Mouse (Mus musculus) megakaryocyte, embryonic 14.5 days (primary cell): ENCODE results near the gene Gm45140. TPM values are rescaled to one million over a fixed set of nuclear protein-coding genes. Genes with fewer than 3 reads are reported as not detected.

Source experiments
- H3K27me3 ChIP-seq: replicated peaks from 2 replicates; pipeline ENCODE3; 2012; ENCODE audit warnings: inconsistent platforms
- H3K36me3 ChIP-seq: replicated peaks from 2 replicates; pipeline ENCODE3; 2012; ENCODE audit warnings: low read length, inconsistent platforms, mixed read lengths
- H3K4me1 ChIP-seq: 2 replicates; pipeline ENCODE4 v1.6.1; 2012; ENCODE audit warnings: inconsistent platforms
- H3K4me3 ChIP-seq: replicated peaks from 2 replicates; pipeline ENCODE3; 2012; ENCODE audit warnings: moderate library complexity, mild to moderate bottlenecking, inconsistent platforms
- H3K9me3 ChIP-seq: 2 replicates; pipeline ENCODE4 v1.6.1; 2012; ENCODE audit warnings: inconsistent platforms
- FLI1 ChIP-seq: IDR thresholded peaks from 2 replicates; pipeline ENCODE4 v1.6.1; 2012; ENCODE audit warnings: low read length, inconsistent platforms, mixed read lengths
- GATA1 ChIP-seq: IDR thresholded peaks from 3 replicates; pipeline ENCODE4 v1.6.1; 2012; ENCODE audit warnings: mixed read lengths, low read length, inconsistent platforms, borderline replicate concordance
- polyA plus RNA-seq: library from polyadenylated mRNA; stranded (reverse); fragments of >175 nt; gene quantifications from 2 replicates; pipeline ENCODE4 v1.2.3, GENCODE M21; 2012; ENCODE audit warnings: low replicate concordance; ENCODE audit not compliant: insufficient read depth

The Gm45140 gene
- polyA plus RNA-seq, 1 experiment: 13.2 TPM

DNA sequence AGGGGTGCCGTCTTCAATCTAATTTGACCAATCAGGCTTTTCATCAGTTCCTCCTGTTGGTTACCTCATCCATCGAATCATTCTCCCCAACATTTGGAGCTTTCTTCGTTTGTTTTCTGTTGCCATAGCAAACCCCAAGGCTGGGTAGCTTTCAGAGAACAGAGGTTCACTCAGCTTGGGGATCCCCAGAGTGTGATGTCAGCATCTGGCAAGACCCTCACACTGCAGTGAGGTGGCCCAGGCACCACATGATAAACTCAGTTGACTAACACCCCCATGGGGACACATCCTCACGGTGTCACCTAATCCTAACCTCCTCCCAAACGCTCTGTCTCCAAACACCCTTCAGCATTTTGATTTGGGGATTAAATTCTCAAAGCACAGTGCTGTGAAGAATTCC is 92.3 kb downstream of the Gm45140 start:
- TF ChIP-seq FLI1: no peak
- Histone ChIP-seq H3K36me3 (peaks cover 65% of the 10 kb centered on the region), H3K4me1 (peaks cover 100% of the 10 kb centered on the region), H3K9me3 (no peaks in the 10 kb centered on the region), H3K27me3 (no peaks in the 10 kb centered on the region), H3K4me3 (no peak overlapping the region)

- H3K27me3 ChIP-seq: no peaks in the 10 kb centered on the region
- peaks cover 66% of the 10 kb centered on the region for H3K36me3 ChIP-seq
- TF ChIP-seq FLI1 (no peak), GATA1 (no peak)
- H3K4me3 ChIP-seq: peak overlapping the region; percentile 34
- H3K4me1 ChIP-seq: peaks cover 100% of the 10 kb centered on the region
- no peaks in the 10 kb centered on the region for H3K9me3 ChIP-seq
Measured at GRCm38 (mm10) chr6:87742804-87743203, 92.8 kb downstream of the Gm45140 start.

DNA sequence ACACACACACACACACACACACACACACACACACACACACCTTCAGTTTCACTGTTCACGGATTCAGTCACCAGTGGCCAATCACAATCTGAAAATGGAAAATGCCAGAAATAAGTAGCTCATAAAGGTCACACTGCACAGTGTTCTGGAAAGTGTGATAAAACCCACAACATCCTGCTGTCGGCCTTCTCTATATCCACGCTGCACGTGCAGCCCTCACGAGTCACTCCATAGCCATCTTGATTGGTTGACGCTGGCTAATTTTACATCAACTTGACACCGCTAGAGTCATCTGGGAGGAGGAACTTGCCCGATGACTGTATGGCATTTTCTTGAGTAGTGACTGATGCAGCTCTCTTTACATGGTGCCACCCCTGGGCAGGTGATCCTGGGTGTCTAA is 93.6 kb downstream of the Gm45140 start:
- TF ChIP-seq GATA1 (no peak), FLI1 (no peak)
- no peaks in the 10 kb centered on the region for H3K9me3 ChIP-seq
- H3K27me3 ChIP-seq: no peaks in the 10 kb centered on the region
- peaks cover 100% of the 10 kb centered on the region for H3K4me1 ChIP-seq
- peak overlapping the region; percentile 66 for H3K4me3 ChIP-seq
- peaks cover 64% of the 10 kb centered on the region for H3K36me3 ChIP-seq

- Histone ChIP-seq H3K4me3 (peak overlapping the region; percentile 4), H3K4me1 (peaks cover 96% of the 10 kb centered on the region), H3K27me3 (peaks cover 4% of the 10 kb centered on the region), H3K36me3 (peaks cover 71% of the 10 kb centered on the region), H3K9me3 (peaks cover 4% of the 10 kb centered on the region)
- no peak for TF ChIP-seq FLI1
- no peak for TF ChIP-seq GATA1
Measured at GRCm38 (mm10) chr6:87740496-87740895, 95.1 kb downstream of the Gm45140 start.

DNA sequence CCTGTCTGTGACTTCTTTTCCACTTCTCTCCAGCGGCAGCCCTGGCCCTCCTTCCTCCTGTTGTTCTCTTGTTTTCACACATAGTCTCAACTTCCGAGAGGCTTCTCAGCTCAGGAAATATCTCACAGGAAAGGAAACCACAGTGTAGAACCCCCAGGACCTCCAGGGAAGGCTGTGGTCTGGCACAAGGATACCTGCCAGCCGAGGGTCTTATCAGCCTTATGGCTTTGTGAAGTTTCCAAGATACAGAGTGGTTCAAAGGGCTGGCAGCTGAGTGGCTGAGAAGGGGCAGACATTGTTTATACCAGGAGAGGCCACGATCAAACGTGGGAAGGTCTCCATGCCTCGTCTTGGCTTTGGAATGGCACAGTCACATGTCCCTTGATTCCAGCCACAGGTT is 95.7 kb downstream of the Gm45140 start:
- Histone ChIP-seq H3K4me3 (peak overlapping the region; percentile 48), H3K9me3 (peaks cover 10% of the 10 kb centered on the region), H3K4me1 (peaks cover 90% of the 10 kb centered on the region), H3K27me3 (peaks cover 8% of the 10 kb centered on the region), H3K36me3 (peaks cover 77% of the 10 kb centered on the region)
- TF ChIP-seq FLI1: no peak
- TF ChIP-seq GATA1: no peak

Other genes starting within 250 kb of the Gm45140 start
- 0.51 and 1.1 TPM in 2 replicates for gene Prokr1, start 245.1 kb downstream of the Gm45140 start, polyA plus RNA-seq
- gene Aplf, start 163.6 kb downstream of the Gm45140 start, polyA plus RNA-seq: 4.5 and 5.3 TPM in 2 replicates
- gene Efcc1, start 104.9 kb downstream of the Gm45140 start, polyA plus RNA-seq: 1.2 TPM in 1 of 2 replicates, not detected in the other
- 2,862 and 6,438 TPM in 2 replicates for gene Gp9, start 57.7 kb downstream of the Gm45140 start, polyA plus RNA-seq
- gene Rab43, start 23.6 kb downstream of the Gm45140 start, polyA plus RNA-seq: 27.5 and 77.6 TPM in 2 replicates
- 5.6 and 34.7 TPM in 2 replicates for gene Isy1, start 3.0 kb upstream of the Gm45140 start, polyA plus RNA-seq
- gene Cnbp, start 15.3 kb upstream of the Gm45140 start, polyA plus RNA-seq: 44.0 and 59.4 TPM in 2 replicates
- 6.8 and 8.2 TPM in 2 replicates for gene Copg1, start 52.0 kb upstream of the Gm45140 start, polyA plus RNA-seq
- 1.5 TPM in 1 of 2 replicates, not detected in the other for gene Hmces, start 78.1 kb upstream of the Gm45140 start, polyA plus RNA-seq
- gene H1fx, start 145.8 kb upstream of the Gm45140 start, polyA plus RNA-seq: 13.7 and 33.8 TPM in 2 replicates
- gene Rab7, start 209.5 kb upstream of the Gm45140 start, polyA plus RNA-seq: 13.2 and 85.0 TPM in 2 replicates
- gene Rpn1, start 248.7 kb upstream of the Gm45140 start, polyA plus RNA-seq: 32.8 and 59.1 TPM in 2 replicates